Mouse (Mus musculus) midbrain, embryonic 16.5 days (tissue): ENCODE data around the gene Tnr. TPM values are rescaled to one million over a fixed set of nuclear protein-coding genes. Genes with fewer than 3 reads are reported as not detected.

ENCODE experiments used
- ATAC-seq: fragments of 200-750 bp; cut with Nextera tagmentation; 2 replicates; pipeline ENCODE4 v1.8.0; 2017; ENCODE audit warnings: moderate TSS enrichment
- H3K27ac ChIP-seq: fragments of 300-500 bp; sonication (generic); 2 replicates; pipeline ENCODE4 v1.5.1; 2014; ENCODE audit warnings: mild to moderate bottlenecking, low read length, mixed read lengths
- H3K27me3 ChIP-seq: fragments of 300-500 bp; sonication (generic); 2 replicates; pipeline ENCODE4 v1.6.1; 2014; ENCODE audit warnings: low read depth, low read length, mixed read lengths; ENCODE audit not compliant: control insufficient read depth, insufficient read depth
- H3K36me3 ChIP-seq: fragments of 300-500 bp; sonication (generic); 2 replicates; pipeline ENCODE4 v1.6.1; 2014; ENCODE audit warnings: mild to moderate bottlenecking, low read length, moderate library complexity, mixed read lengths; ENCODE audit not compliant: control insufficient read depth, insufficient read depth
- H3K4me1 ChIP-seq: fragments of 300-500 bp; sonication (generic); 2 replicates; pipeline ENCODE4 v1.6.1; 2014; ENCODE audit warnings: mild to moderate bottlenecking, low read length, mixed read lengths; ENCODE audit not compliant: control insufficient read depth, insufficient read depth
- H3K4me2 ChIP-seq: fragments of 300-500 bp; sonication (generic); 2 replicates; pipeline ENCODE4 v1.6.1; 2014; ENCODE audit warnings: mild to moderate bottlenecking, low read length, mixed read lengths
- H3K4me3 ChIP-seq: fragments of 300-500 bp; sonication (generic); 2 replicates; pipeline ENCODE4 v1.5.1; 2014; ENCODE audit warnings: low read depth, mild to moderate bottlenecking, low read length, moderate library complexity, mixed read lengths
- H3K9ac ChIP-seq: fragments of 300-500 bp; sonication (generic); 2 replicates; pipeline ENCODE4 v1.6.1; 2014; ENCODE audit warnings: low read depth, low read length, mixed read lengths
- H3K9me3 ChIP-seq: fragments of 300-500 bp; sonication (generic); replicated peaks from 2 replicates; pipeline ENCODE4 v1.6.1; 2014; ENCODE audit warnings: mild to moderate bottlenecking, low read length, mixed read lengths; ENCODE audit not compliant: control insufficient read depth, poor library complexity, severe bottlenecking
- WGBS: fragments of 180-500 bp; shearing (Covaris S2); extraction: QIAGEN DNeasy Blood & Tissue Kit; methylation state at CpG from one replicate; pipeline ENCODE4 v1.1.7; 2014; 5-methylcytosine and 5-hydroxymethylcytosine counted together
- polyA plus RNA-seq: library from polyadenylated mRNA; unstranded; fragments of >200 nt; fragmentation: Nextera tagmentation; extraction: Ambion mirVana; gene quantifications from 2 replicates; pipeline ENCODE4 v1.2.1, GENCODE M21; 2015

Tnr gene
- polyA plus RNA-seq, 1 experiment from 2014 or later: 5.4 TPM

- Histone ChIP-seq H3K4me1 (0 out of 2 replicates have a peak, but pooled peaks cover 2% of the 10 kb centered on the region), H3K36me3 (no peaks in the 10 kb centered on the region), H3K4me3 (no peak overlapping the region), H3K4me2 (no peak overlapping the region), H3K27me3 (no peaks in the 10 kb centered on the region), H3K27ac (no peak overlapping the region), H3K9me3 (no peaks in the 10 kb centered on the region), H3K9ac (no peak overlapping the region)
- WGBS: 28% methylated on average over 4 of the region's 4 CpGs
- ATAC-seq: no peak
Observed at GRCm38 (mm10) chr1:159696717-159697116, 173.1 kb downstream of the Tnr start.

GRCm38 (mm10) chr1:159702038-159702437 lies 178.5 kb downstream of the Tnr start:
- no peak for ATAC-seq
- Histone ChIP-seq H3K27me3 (no peaks in the 10 kb centered on the region), H3K36me3 (no peaks in the 10 kb centered on the region), H3K9ac (no peak overlapping the region), H3K4me2 (no peak overlapping the region), H3K4me1 (0 out of 2 replicates have a peak, but pooled peaks cover 2% of the 10 kb centered on the region), H3K4me3 (no peak overlapping the region), H3K9me3 (no peaks in the 10 kb centered on the region), H3K27ac (no peak overlapping the region)
- WGBS: 100% methylated on average over 6 of the region's 9 CpGs

GRCm38 (mm10) chr1:159704925-159705324 lies 181.4 kb downstream of the Tnr start:
- no peaks in the 10 kb centered on the region for H3K4me1 ChIP-seq
- H3K27ac ChIP-seq: no peak overlapping the region
- H3K36me3 ChIP-seq: no peaks in the 10 kb centered on the region
- no peak for ATAC-seq
- no peak overlapping the region for H3K4me2 ChIP-seq
- WGBS: 79% methylated on average over 3 of the region's 3 CpGs
- H3K9ac ChIP-seq: no peak overlapping the region
- no peak overlapping the region for H3K4me3 ChIP-seq
- H3K27me3 ChIP-seq: no peaks in the 10 kb centered on the region
- H3K9me3 ChIP-seq: no peaks in the 10 kb centered on the region

- H3K9me3 ChIP-seq: no peaks in the 10 kb centered on the region
- H3K36me3 ChIP-seq: no peaks in the 10 kb centered on the region
- H3K9ac ChIP-seq: no peak overlapping the region
- no peaks in the 10 kb centered on the region for H3K27me3 ChIP-seq
- 84% methylated on average over 1 of the region's 1 CpGs for WGBS
- H3K4me3 ChIP-seq: no peak overlapping the region
- no peak overlapping the region for H3K4me2 ChIP-seq
- H3K4me1 ChIP-seq: no peaks in the 10 kb centered on the region
- ATAC-seq: no peak
- H3K27ac ChIP-seq: no peak overlapping the region
Observed at GRCm38 (mm10) chr1:159716301-159716700, 192.7 kb downstream of the Tnr start.

GRCm38 (mm10) chr1:159717016-159717415 lies 193.4 kb downstream of the Tnr start:
- H3K4me1 ChIP-seq: no peaks in the 10 kb centered on the region
- no peaks in the 10 kb centered on the region for H3K36me3 ChIP-seq
- H3K4me2 ChIP-seq: no peak overlapping the region
- WGBS: 82% methylated on average over 9 of the region's 9 CpGs
- H3K27me3 ChIP-seq: no peaks in the 10 kb centered on the region
- H3K9ac ChIP-seq: no peak overlapping the region
- no peak for ATAC-seq
- no peak overlapping the region for H3K4me3 ChIP-seq
- no peaks in the 10 kb centered on the region for H3K9me3 ChIP-seq
- H3K27ac ChIP-seq: no peak overlapping the region

GRCm38 (mm10) chr1:159723733-159724132 lies 200.2 kb downstream of the Tnr start:
- Histone ChIP-seq H3K9me3 (no peaks in the 10 kb centered on the region), H3K4me1 (no peaks in the 10 kb centered on the region), H3K36me3 (no peaks in the 10 kb centered on the region), H3K4me3 (no peak overlapping the region), H3K27me3 (no peaks in the 10 kb centered on the region), H3K9ac (no peak overlapping the region), H3K4me2 (no peak overlapping the region), H3K27ac (no peak overlapping the region)
- 91% methylated on average over 5 of the region's 5 CpGs for WGBS
- ATAC-seq: no peak

- 93% methylated on average over 6 of the region's 6 CpGs for WGBS
Observed at GRCm38 (mm10) chr1:159729270-159729669, 205.7 kb downstream of the Tnr start.

GRCm38 (mm10) chr1:159730826-159731225 lies 207.3 kb downstream of the Tnr start:
- no peaks in the 10 kb centered on the region for H3K27me3 ChIP-seq
- ATAC-seq: peak; percentile 56; the same call in 1 of the 2 replicates
- no peak overlapping the region for H3K9ac ChIP-seq
- no peak overlapping the region for H3K27ac ChIP-seq
- no peaks in the 10 kb centered on the region for H3K4me1 ChIP-seq
- no peaks in the 10 kb centered on the region for H3K36me3 ChIP-seq
- 37% methylated on average over 4 of the region's 4 CpGs for WGBS
- H3K9me3 ChIP-seq: no peaks in the 10 kb centered on the region
- no peak overlapping the region for H3K4me2 ChIP-seq
- no peak overlapping the region for H3K4me3 ChIP-seq

More at GRCm38 (mm10) chr1:159729270-159729669, 205.7 kb downstream of the Tnr start:
- no peak overlapping the region for H3K27ac ChIP-seq
- no peak for ATAC-seq
- H3K9me3 ChIP-seq: no peaks in the 10 kb centered on the region
- no peak overlapping the region for H3K4me3 ChIP-seq
- H3K4me2 ChIP-seq: no peak overlapping the region
- H3K9ac ChIP-seq: no peak overlapping the region
- no peaks in the 10 kb centered on the region for H3K27me3 ChIP-seq
- no peaks in the 10 kb centered on the region for H3K36me3 ChIP-seq
- H3K4me1 ChIP-seq: no peaks in the 10 kb centered on the region

- H3K36me3 ChIP-seq: no peaks in the 10 kb centered on the region
- no peak for ATAC-seq
- 94% methylated on average over 3 of the region's 3 CpGs for WGBS
- H3K27me3 ChIP-seq: no peaks in the 10 kb centered on the region
- H3K4me3 ChIP-seq: no peak overlapping the region
- no peaks in the 10 kb centered on the region for H3K9me3 ChIP-seq
- H3K4me2 ChIP-seq: no peak overlapping the region
- no peak overlapping the region for H3K9ac ChIP-seq
- H3K27ac ChIP-seq: no peak overlapping the region
- H3K4me1 ChIP-seq: peaks cover 4% of the 10 kb centered on the region; the same call in 1 of the 2 replicates
Observed at GRCm38 (mm10) chr1:159735099-159735498, 211.5 kb downstream of the Tnr start.
